Mouse (Mus musculus): ENCODE measurements around the gene Olfr809. TPM values are rescaled to one million over a fixed set of nuclear protein-coding genes. Genes with fewer than 3 reads are reported as not detected.

Olfr809 gene
- not detected for polyA plus RNA-seq (2015; fragmentation: Illumina TruSeq; extraction: RNeasy Lipid Tissue Mini Kit (QIAGEN cat#74804); ENCODE audit: insufficient read depth, low replicate concordance)

GRCm38 (mm10) chr10:129774338-129774737, at the start of gene Olfr809:
Gene Olfr809, plus strand, starts transcription at chr10:129774638.

DNA sequence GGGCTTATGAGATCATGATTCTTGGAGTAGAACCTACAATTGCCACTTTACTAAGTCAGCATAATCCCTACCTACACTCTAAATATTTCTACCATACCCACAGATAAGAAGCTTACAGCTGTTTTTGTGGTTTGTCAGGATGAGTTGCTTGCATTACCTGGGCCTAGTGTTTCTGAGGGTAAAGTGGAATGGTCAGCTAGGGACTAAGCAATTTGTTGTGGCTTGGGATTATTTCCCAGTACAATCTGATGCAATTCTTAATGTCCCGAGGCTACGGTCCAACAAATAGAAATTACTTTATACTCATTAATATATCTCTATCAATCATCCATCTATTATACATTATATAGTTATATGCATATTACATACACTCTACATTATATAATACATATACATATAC, 45.2 kb upstream of the Olfr809 start, which contains the start of gene Olfr805:
TSS of gene Olfr805 (minus strand) at position 101 of the 400 bp plus-strand sequence.

DNA sequence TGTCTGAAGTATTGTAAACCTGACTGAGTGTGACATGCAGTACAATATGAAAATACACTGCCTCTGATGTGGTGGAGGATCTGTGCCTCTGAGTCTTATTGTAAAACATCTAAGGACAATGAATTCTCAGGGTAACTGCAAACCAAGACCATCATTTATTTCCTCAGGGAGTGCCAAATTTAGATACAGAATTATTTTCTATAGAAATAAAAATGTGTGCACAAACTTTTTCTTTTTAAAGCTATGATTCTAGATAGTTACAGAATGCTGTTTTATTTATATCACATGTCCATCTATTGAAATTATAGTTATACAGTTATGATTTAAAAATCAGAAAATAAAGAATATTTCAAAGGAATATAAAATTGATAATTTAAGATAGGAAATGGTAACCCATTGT, 32.6 kb upstream of the Olfr809 start, which contains the start of gene Olfr806:
TSS of gene Olfr806 (minus strand) at position 101 of the 400 bp plus-strand sequence.

DNA sequence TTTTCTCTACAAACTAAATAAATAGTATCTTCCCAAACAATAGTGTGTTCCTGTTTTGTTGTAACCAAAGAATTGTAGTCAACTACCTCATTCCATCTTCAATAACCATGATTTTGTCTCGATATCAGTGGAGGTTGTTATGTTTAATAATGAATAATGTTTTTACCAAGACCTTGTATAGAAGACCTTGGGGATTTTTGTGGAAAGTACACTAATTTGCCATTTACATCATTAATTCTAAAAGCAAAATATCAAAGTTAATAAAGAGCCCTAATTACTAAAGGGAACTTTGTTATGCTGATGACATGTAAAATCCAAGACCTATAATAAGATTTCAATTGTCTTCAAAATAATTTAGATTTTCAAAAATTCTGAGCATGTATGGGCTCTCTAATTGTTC, 16.7 kb upstream of the Olfr809 start, which contains the start of gene Olfr807:
TSS of gene Olfr807 (minus strand) at position 101 of the 400 bp plus-strand sequence.

DNA sequence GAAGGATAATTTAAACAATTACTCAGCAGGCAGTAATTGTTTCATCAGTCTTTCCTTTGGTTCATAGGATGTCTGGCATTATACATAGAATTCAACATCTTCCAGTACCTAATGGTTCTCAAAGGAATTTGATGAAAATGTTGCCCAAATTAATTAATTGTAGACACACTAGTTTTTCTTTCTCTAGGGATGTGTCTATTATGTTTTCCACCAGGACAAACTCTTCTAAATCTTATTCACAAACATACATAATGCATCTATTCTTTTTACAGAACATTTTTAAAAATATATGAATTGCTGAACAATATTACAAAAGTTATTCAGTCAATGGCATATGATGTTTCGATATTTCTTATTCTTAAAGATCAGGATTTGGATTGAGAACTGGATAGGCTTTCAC, 9.3 kb upstream of the Olfr809 start, which contains the start of gene Olfr808:
TSS of gene Olfr808 (plus strand) at position 301 of the 400 bp plus-strand sequence.

GRCm38 (mm10) chr10:129794817-129795216, 20.4 kb downstream of the Olfr809 start, which contains the start of gene Olfr810:
Gene Olfr810, minus strand, starts transcription at chr10:129794917.

GRCm38 (mm10) chr10:129804296-129804695, 29.9 kb downstream of the Olfr809 start, which contains the start of gene Olfr811:
Gene Olfr811, minus strand, starts transcription at chr10:129804396.

Other genes with a start within 250 kb of the Olfr809 start
- not detected for gene Olfr792, start 235.5 kb upstream of the Olfr809 start, polyA plus RNA-seq (2015; fragmentation: Illumina TruSeq; extraction: RNeasy Lipid Tissue Mini Kit (QIAGEN cat#74804); ENCODE audit: insufficient read depth, low replicate concordance)
- not detected for gene Olfr794, start 207.0 kb upstream of the Olfr809 start, polyA plus RNA-seq (2015; fragmentation: Illumina TruSeq; extraction: RNeasy Lipid Tissue Mini Kit (QIAGEN cat#74804); ENCODE audit: insufficient read depth, low replicate concordance)
- gene Olfr796, start 162.1 kb upstream of the Olfr809 start, polyA plus RNA-seq (2015; fragmentation: Illumina TruSeq; extraction: RNeasy Lipid Tissue Mini Kit (QIAGEN cat#74804); ENCODE audit: insufficient read depth, low replicate concordance), result not detected
- not detected for gene Olfr798, start 146.7 kb upstream of the Olfr809 start, polyA plus RNA-seq (2015; fragmentation: Illumina TruSeq; extraction: RNeasy Lipid Tissue Mini Kit (QIAGEN cat#74804); ENCODE audit: insufficient read depth, low replicate concordance)
- not detected for gene Olfr799, start 137.2 kb upstream of the Olfr809 start, polyA plus RNA-seq (2015; fragmentation: Illumina TruSeq; extraction: RNeasy Lipid Tissue Mini Kit (QIAGEN cat#74804); ENCODE audit: insufficient read depth, low replicate concordance)
- gene Olfr800, start 116.9 kb upstream of the Olfr809 start, polyA plus RNA-seq (2015; fragmentation: Illumina TruSeq; extraction: RNeasy Lipid Tissue Mini Kit (QIAGEN cat#74804); ENCODE audit: insufficient read depth, low replicate concordance), result not detected
- gene Olfr801, start 100.8 kb upstream of the Olfr809 start, polyA plus RNA-seq (2015; fragmentation: Illumina TruSeq; extraction: RNeasy Lipid Tissue Mini Kit (QIAGEN cat#74804); ENCODE audit: insufficient read depth, low replicate concordance), result not detected
- gene Olfr802, start 86.5 kb upstream of the Olfr809 start, polyA plus RNA-seq (2015; fragmentation: Illumina TruSeq; extraction: RNeasy Lipid Tissue Mini Kit (QIAGEN cat#74804); ENCODE audit: insufficient read depth, low replicate concordance), result not detected
- not detected for gene Olfr803, start 80.4 kb upstream of the Olfr809 start, polyA plus RNA-seq (2015; fragmentation: Illumina TruSeq; extraction: RNeasy Lipid Tissue Mini Kit (QIAGEN cat#74804); ENCODE audit: insufficient read depth, low replicate concordance)
- gene Olfr804, start 71.4 kb upstream of the Olfr809 start, polyA plus RNA-seq (2015; fragmentation: Illumina TruSeq; extraction: RNeasy Lipid Tissue Mini Kit (QIAGEN cat#74804); ENCODE audit: insufficient read depth, low replicate concordance), result not detected
- gene Olfr805, start 45.3 kb upstream of the Olfr809 start, polyA plus RNA-seq (2015; fragmentation: Illumina TruSeq; extraction: RNeasy Lipid Tissue Mini Kit (QIAGEN cat#74804); ENCODE audit: insufficient read depth, low replicate concordance), result not detected
- not detected for gene Olfr806, start 32.7 kb upstream of the Olfr809 start, polyA plus RNA-seq (2015; fragmentation: Illumina TruSeq; extraction: RNeasy Lipid Tissue Mini Kit (QIAGEN cat#74804); ENCODE audit: insufficient read depth, low replicate concordance)
- not detected for gene Olfr807, start 16.8 kb upstream of the Olfr809 start, polyA plus RNA-seq (2015; fragmentation: Illumina TruSeq; extraction: RNeasy Lipid Tissue Mini Kit (QIAGEN cat#74804); ENCODE audit: insufficient read depth, low replicate concordance)
- not detected for gene Olfr808, start 9.2 kb upstream of the Olfr809 start, polyA plus RNA-seq (2015; fragmentation: Illumina TruSeq; extraction: RNeasy Lipid Tissue Mini Kit (QIAGEN cat#74804); ENCODE audit: insufficient read depth, low replicate concordance)
- not detected for gene Olfr810, start 20.3 kb downstream of the Olfr809 start, polyA plus RNA-seq (2015; fragmentation: Illumina TruSeq; extraction: RNeasy Lipid Tissue Mini Kit (QIAGEN cat#74804); ENCODE audit: insufficient read depth, low replicate concordance)
- gene Olfr811, start 29.8 kb downstream of the Olfr809 start, polyA plus RNA-seq (2015; fragmentation: Illumina TruSeq; extraction: RNeasy Lipid Tissue Mini Kit (QIAGEN cat#74804); ENCODE audit: insufficient read depth, low replicate concordance), result not detected
- gene Olfr812, start 71.5 kb downstream of the Olfr809 start, polyA plus RNA-seq (2015; fragmentation: Illumina TruSeq; extraction: RNeasy Lipid Tissue Mini Kit (QIAGEN cat#74804); ENCODE audit: insufficient read depth, low replicate concordance), result not detected
- gene Olfr813, start 80.7 kb downstream of the Olfr809 start, polyA plus RNA-seq (2015; fragmentation: Illumina TruSeq; extraction: RNeasy Lipid Tissue Mini Kit (QIAGEN cat#74804); ENCODE audit: insufficient read depth, low replicate concordance), result not detected
- gene Olfr814, start 105.2 kb downstream of the Olfr809 start, polyA plus RNA-seq (2015; fragmentation: Illumina TruSeq; extraction: RNeasy Lipid Tissue Mini Kit (QIAGEN cat#74804); ENCODE audit: insufficient read depth, low replicate concordance), result not detected
- not detected for gene Olfr815, start 131.2 kb downstream of the Olfr809 start, polyA plus RNA-seq (2015; fragmentation: Illumina TruSeq; extraction: RNeasy Lipid Tissue Mini Kit (QIAGEN cat#74804); ENCODE audit: insufficient read depth, low replicate concordance)
- gene Olfr816, start 141.0 kb downstream of the Olfr809 start, polyA plus RNA-seq (2015; fragmentation: Illumina TruSeq; extraction: RNeasy Lipid Tissue Mini Kit (QIAGEN cat#74804); ENCODE audit: insufficient read depth, low replicate concordance), result not detected
- gene Olfr818, start 174.5 kb downstream of the Olfr809 start, polyA plus RNA-seq (2015; fragmentation: Illumina TruSeq; extraction: RNeasy Lipid Tissue Mini Kit (QIAGEN cat#74804); ENCODE audit: insufficient read depth, low replicate concordance), result not detected
- not detected for gene Olfr819, start 192.6 kb downstream of the Olfr809 start, polyA plus RNA-seq (2015; fragmentation: Illumina TruSeq; extraction: RNeasy Lipid Tissue Mini Kit (QIAGEN cat#74804); ENCODE audit: insufficient read depth, low replicate concordance)
- not detected for gene Olfr247, start 201.5 kb downstream of the Olfr809 start, polyA plus RNA-seq (2015; fragmentation: Illumina TruSeq; extraction: RNeasy Lipid Tissue Mini Kit (QIAGEN cat#74804); ENCODE audit: insufficient read depth, low replicate concordance)
- not detected for gene Gm10310, start 210.4 kb downstream of the Olfr809 start, polyA plus RNA-seq (2015; fragmentation: Illumina TruSeq; extraction: RNeasy Lipid Tissue Mini Kit (QIAGEN cat#74804); ENCODE audit: insufficient read depth, low replicate concordance)
- gene Olfr820, start 238.0 kb downstream of the Olfr809 start, polyA plus RNA-seq (2015; fragmentation: Illumina TruSeq; extraction: RNeasy Lipid Tissue Mini Kit (QIAGEN cat#74804); ENCODE audit: insufficient read depth, low replicate concordance), result not detected

All from spleen, adult 10 weeks (tissue).